21 mouse cellular contexts compared by ENCODE assay signal in the genomic region with DNA sequence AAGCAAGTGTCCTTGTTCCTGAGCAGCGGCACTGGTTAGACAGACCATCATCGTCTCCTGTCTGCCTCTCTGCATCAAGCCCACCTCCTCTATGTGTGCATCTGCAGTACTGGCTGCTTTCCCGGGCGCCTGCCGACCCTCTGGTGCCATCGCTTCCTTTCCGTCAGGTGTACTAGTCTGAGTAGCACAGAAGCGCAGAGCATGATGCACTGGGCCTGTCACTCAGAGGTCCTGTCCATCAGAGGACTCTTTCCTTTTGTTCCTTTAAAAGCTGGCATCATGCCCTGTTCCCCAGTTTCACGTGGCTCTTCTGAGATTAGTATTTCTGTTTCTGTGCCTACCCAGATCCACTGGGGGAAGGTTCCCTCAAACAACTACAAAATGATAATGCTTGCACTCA.
A peak's percentile ranks its signal among the peaks of the same experiment; 100 is the strongest.
DNase-seq lines count a peak whose midpoint lies in the region; ATAC-seq and TF ChIP-seq lines count a peak whose summit lies in the region.
"Had no signal": no experiment of that assay in that cellular context is flagged by ENCODE, and none has a peak within 500 bp of the region (broad histone marks: within the 10 kb centered on the region; RNA-seq: fewer than 3 reads in every experiment).

No protein-coding gene starts in this region.

- no peaks in the 10 kb centered on the region for H3K9me3 ChIP-seq in hindbrain, embryonic 15.5 days
- H3K9me3 ChIP-seq in hindbrain, embryonic 11.5 days (ENCODE audit: control insufficient read depth, low read length): no peaks in the 10 kb centered on the region
- no peaks in the 10 kb centered on the region for H3K9me3 ChIP-seq in midbrain, postnatal 0 days (ENCODE audit: low read length)
- H3K9me3 ChIP-seq: embryonic facial prominence, embryonic 15.5 days; limb, embryonic 10.5 days had no signal

- 54% methylated on average over 9 of the region's 9 CpGs for WGBS in hindbrain, embryonic 15.5 days
- 89% methylated on average over 9 of the region's 9 CpGs for WGBS in hindbrain, embryonic 11.5 days
- WGBS in midbrain, postnatal 0 days: 61% methylated on average over 9 of the region's 9 CpGs

- no peaks in the 10 kb centered on the region for H3K36me3 ChIP-seq in hindbrain, embryonic 15.5 days
- no peaks in the 10 kb centered on the region for H3K36me3 ChIP-seq in hindbrain, embryonic 11.5 days (ENCODE audit: control insufficient read depth, insufficient read depth, low read length)
- H3K36me3 ChIP-seq in midbrain, postnatal 0 days (ENCODE audit: insufficient read depth, low read length): no peaks in the 10 kb centered on the region
- H3K36me3 ChIP-seq: embryonic facial prominence, embryonic 15.5 days; limb, embryonic 10.5 days had no signal

- H3K27me3 ChIP-seq in hindbrain, embryonic 15.5 days: no peaks in the 10 kb centered on the region
- H3K27me3 ChIP-seq in hindbrain, embryonic 11.5 days (ENCODE audit: control insufficient read depth, insufficient read depth, low read length): no peaks in the 10 kb centered on the region
- no peaks in the 10 kb centered on the region for H3K27me3 ChIP-seq in midbrain, postnatal 0 days (ENCODE audit: insufficient read depth, low read length)
- H3K27me3 ChIP-seq: CH12.LX; embryonic facial prominence, embryonic 15.5 days had no signal

- peak overlapping the region; percentile 26; the same call in 1 of the 2 replicates for H3K27ac ChIP-seq in hindbrain, embryonic 15.5 days (replicated peaks)
- no peak overlapping the region for H3K27ac ChIP-seq in hindbrain, embryonic 11.5 days (ENCODE audit: low read depth, low read length)
- H3K27ac ChIP-seq in midbrain, postnatal 0 days (ENCODE audit: low read depth, low read length): 0 out of 2 replicates have a peak overlapping the region, but pooled peaks have one; percentile 7
- H3K27ac ChIP-seq: embryonic facial prominence, embryonic 15.5 days; limb, embryonic 10.5 days had no signal

- no peak overlapping the region for H3K4me2 ChIP-seq in hindbrain, embryonic 15.5 days
- H3K4me2 ChIP-seq in hindbrain, embryonic 11.5 days (replicated peaks; ENCODE audit: low read depth, low read length): no peak overlapping the region
- H3K4me2 ChIP-seq in midbrain, postnatal 0 days (ENCODE audit: low read depth, low read length, poor library complexity, severe bottlenecking): no peak overlapping the region
- H3K4me2 ChIP-seq: embryonic facial prominence, embryonic 15.5 days; liver, embryonic 11.5 days had no signal

- H3K4me1 ChIP-seq in hindbrain, embryonic 15.5 days (replicated peaks): peaks cover 86% of the 10 kb centered on the region
- peaks cover 5% of the 10 kb centered on the region; the same call in 1 of the 2 replicates for H3K4me1 ChIP-seq in hindbrain, embryonic 11.5 days (replicated peaks; ENCODE audit: control insufficient read depth, insufficient read depth, low read length)
- peaks cover 4% of the 10 kb centered on the region; the same call in 1 of the 2 replicates for H3K4me1 ChIP-seq in midbrain, postnatal 0 days (ENCODE audit: insufficient read depth, low read length)

- no peak overlapping the region for H3K9ac ChIP-seq in hindbrain, embryonic 15.5 days
- no peak overlapping the region for H3K9ac ChIP-seq in hindbrain, embryonic 11.5 days (ENCODE audit: low read depth, low read length)
- no peak overlapping the region for H3K9ac ChIP-seq in midbrain, postnatal 0 days (replicated peaks; ENCODE audit: low read length, poor library complexity, severe bottlenecking)
- H3K9ac ChIP-seq: embryonic facial prominence, embryonic 15.5 days had no signal

- no peak for TF ChIP-seq POLR2A in brain, embryonic 14.5 days (IDR thresholded peaks at IDR 0.05; ENCODE audit: borderline replicate concordance, extremely low read depth, insufficient read depth, insufficient read length, poor library complexity, severe bottlenecking)

- H3K4me3 ChIP-seq in hindbrain, embryonic 15.5 days: no peak overlapping the region
- no peak overlapping the region for H3K4me3 ChIP-seq in hindbrain, embryonic 11.5 days (ENCODE audit: low read depth, low read length)
- H3K4me3 ChIP-seq in midbrain, postnatal 0 days (ENCODE audit: low read depth, low read length): no peak overlapping the region
- H3K4me3 ChIP-seq: embryonic facial prominence, embryonic 15.5 days; limb, embryonic 10.5 days had no signal

- no peak for TF ChIP-seq CTCF in brain, embryonic 14.5 days (IDR thresholded peaks at IDR 0.05; ENCODE audit: borderline replicate concordance, extremely low read depth, insufficient read depth, insufficient read length)
- no peak for TF ChIP-seq CTCF in midbrain, postnatal 0 days (IDR thresholded peaks at IDR 0.05)

- DNase-seq in cerebellum, postnatal 25 days: peak; percentile 31 to 34
- no peak for DNase-seq in cerebellum, adult 11 months
- DNase-seq in hindbrain, embryonic 11.5 days (ENCODE audit: low spot score): no peak
- peak; percentile 52 for DNase-seq in brain, embryonic 14.5 days (ENCODE audit: low read depth)
- peak; percentile 34 for DNase-seq in midbrain, postnatal 0 days (ENCODE audit: low spot score)
- DNase-seq in adrenal gland, adult (ENCODE audit: inconsistent age in 2 of 2, low spot score in 1 of 2): no peak
- DNase-seq: adrenal gland, adult 8-10 months; cerebellum, adult 8-10 months; embryo, embryonic 11 days; heart, adult 11 months; kidney, adult 8-10 months; kidney, postnatal 4 days; lung, adult 2 months; lung, postnatal 4 days; thymus, postnatal 36 days had no signal

- no peak for ATAC-seq in hindbrain, embryonic 15.5 days (ENCODE audit: low FRiP score, low read depth)
- no peak for ATAC-seq in hindbrain, embryonic 11.5 days (ENCODE audit: low FRiP score)
- no peak for ATAC-seq in midbrain, postnatal 0 days (ENCODE audit: low FRiP score)
- ATAC-seq: inflammation-experienced regulatory T-cells, adult 6 months had no signal

Comparison
In these comparisons a context has a peak if more than half of its experiments do, and no peak if none do; other contexts are left out.
1. DNase-seq: peak in cerebellum, postnatal 25 days (2 of 2), brain, embryonic 14.5 days (single experiment) and midbrain, postnatal 0 days (single experiment); none in cerebellum, adult 11 months (single experiment), hindbrain, embryonic 11.5 days (single experiment) and adrenal gland, adult (0 of 2).